In genomic region chr5:122703574-122703973, GRCm38 (mm10) we compare ENCODE assay signal across 20 mouse cellular contexts. TPM values are rescaled to one million over a fixed set of nuclear protein-coding genes. Genes with fewer than 3 reads are reported as not detected.
DNase-seq lines count a peak whose midpoint lies in the region; ATAC-seq and TF ChIP-seq lines count a peak whose summit lies in the region.
"Had no signal": no experiment of that assay in that cellular context is flagged by ENCODE, and none has a peak within 500 bp of the region (broad histone marks: within the 10 kb centered on the region; RNA-seq: fewer than 3 reads in every experiment).

No protein-coding gene starts in this region.

- H3K4me1 ChIP-seq in liver, postnatal 0 days (ENCODE audit: insufficient read depth), result peaks cover 32% of the 10 kb centered on the region
- peaks cover 76% of the 10 kb centered on the region for H3K4me1 ChIP-seq in liver, embryonic 12.5 days
- H3K4me1 ChIP-seq in bone marrow macrophage, adult 2 months (ENCODE audit: control insufficient read depth, insufficient read depth, low read length), result peaks cover 58% of the 10 kb centered on the region
- peaks cover 6% of the 10 kb centered on the region for H3K4me1 ChIP-seq in forebrain, embryonic 12.5 days

- ATAC-seq in liver, postnatal 0 days, result no peak
- no peak for ATAC-seq in liver, embryonic 12.5 days
- no peak for ATAC-seq in forebrain, embryonic 12.5 days (ENCODE audit: low FRiP score)
- ATAC-seq: activated CD4-positive, CD25-positive, alpha-beta regulatory T cell, adult 4 months; forebrain, embryonic 14.5 days; forebrain, embryonic 16.5 days; Patski had no signal

- no peaks in the 10 kb centered on the region for H3K36me3 ChIP-seq in liver, postnatal 0 days (replicated peaks; ENCODE audit: insufficient read depth, low read length)
- H3K36me3 ChIP-seq in liver, embryonic 12.5 days, result no peaks in the 10 kb centered on the region
- no peaks in the 10 kb centered on the region for H3K36me3 ChIP-seq in forebrain, embryonic 12.5 days (replicated peaks)
- H3K36me3 ChIP-seq: embryonic facial prominence, embryonic 10.5 days; embryonic facial prominence, embryonic 12.5 days had no signal

- TF ChIP-seq POLR2A in bone marrow macrophage, adult 2 months (IDR thresholded peaks at IDR 0.05; ENCODE audit: borderline replicate concordance, low read depth, low read length), result no peak

- no peak overlapping the region for H3K9ac ChIP-seq in liver, postnatal 0 days (replicated peaks)
- no peak overlapping the region for H3K9ac ChIP-seq in liver, embryonic 12.5 days
- H3K9ac ChIP-seq in forebrain, embryonic 12.5 days, result no peak overlapping the region
- H3K9ac ChIP-seq: embryonic facial prominence, embryonic 12.5 days had no signal

- no peak overlapping the region for H3K4me3 ChIP-seq in liver, postnatal 0 days (ENCODE audit: low read depth, low read length)
- H3K4me3 ChIP-seq in liver, embryonic 12.5 days, result no peak overlapping the region
- H3K4me3 ChIP-seq in bone marrow macrophage, adult 2 months (ENCODE audit: insufficient read depth, low read length), result no peak overlapping the region
- H3K4me3 ChIP-seq in forebrain, embryonic 12.5 days (replicated peaks), result no peak overlapping the region
- H3K4me3 ChIP-seq: embryonic facial prominence, embryonic 10.5 days; embryonic facial prominence, embryonic 12.5 days had no signal

- TF ChIP-seq EP300 in liver, postnatal 0 days (IDR thresholded peaks at IDR 0.05; ENCODE audit: low read depth), result peak; percentile 25; the same call in 1 of the 2 replicates

- H3K27me3 ChIP-seq in liver, postnatal 0 days (ENCODE audit: insufficient read depth, low read length), result no peaks in the 10 kb centered on the region
- H3K27me3 ChIP-seq in liver, embryonic 12.5 days (replicated peaks), result no peaks in the 10 kb centered on the region
- peaks cover 7% of the 10 kb centered on the region; the same call in 1 of the 2 replicates for H3K27me3 ChIP-seq in forebrain, embryonic 12.5 days
- H3K27me3 ChIP-seq: embryonic facial prominence, embryonic 12.5 days; Patski had no signal

- DNase-seq in liver, postnatal 0 days, result no peak
- no peak for DNase-seq in embryo, embryonic 11 days
- DNase-seq: adrenal gland, adult 8-10 months; adrenal gland, postnatal 14 days; adrenal gland, postnatal 36 days; cerebellum, adult 11 months; cerebellum, adult 18-20 months; cerebellum, adult 8-10 months; cerebellum, adult 9-11 months; cerebellum, postnatal 14 days; cerebellum, postnatal 36 days had no signal

- 72% methylated on average over 2 of the region's 2 CpGs for WGBS in liver, postnatal 0 days (ENCODE audit: insufficient replicate concordance)
- 59% methylated on average over 2 of the region's 2 CpGs for WGBS in liver, embryonic 12.5 days (ENCODE audit: insufficient replicate concordance)
- 88% methylated on average over 2 of the region's 2 CpGs for whole genome bisulfite sequencing in forebrain, embryonic 12.5 days

- no peak overlapping the region for H3K4me2 ChIP-seq in liver, postnatal 0 days (ENCODE audit: low read depth, low read length)
- no peak overlapping the region for H3K4me2 ChIP-seq in liver, embryonic 12.5 days
- no peak overlapping the region for H3K4me2 ChIP-seq in forebrain, embryonic 12.5 days
- H3K4me2 ChIP-seq: embryonic facial prominence, embryonic 12.5 days had no signal

- no peaks in the 10 kb centered on the region for H3K9me3 ChIP-seq in liver, postnatal 0 days (ENCODE audit: low read length)
- H3K9me3 ChIP-seq in liver, embryonic 12.5 days (replicated peaks), result no peaks in the 10 kb centered on the region
- H3K9me3 ChIP-seq in forebrain, embryonic 12.5 days, result no peaks in the 10 kb centered on the region
- H3K9me3 ChIP-seq: embryonic facial prominence, embryonic 10.5 days; embryonic facial prominence, embryonic 12.5 days had no signal

- no peak for TF ChIP-seq CTCF in liver, postnatal 0 days (IDR thresholded peaks at IDR 0.05; ENCODE audit: low read depth)
- TF ChIP-seq CTCF in bone marrow macrophage, adult 2 months (IDR thresholded peaks at IDR 0.05; ENCODE audit: low read depth, low read length), result no peak

- no peak overlapping the region for H3K27ac ChIP-seq in liver, postnatal 0 days (ENCODE audit: low read depth)
- H3K27ac ChIP-seq in liver, embryonic 12.5 days, result no peak overlapping the region
- H3K27ac ChIP-seq in bone marrow macrophage, adult 2 months (ENCODE audit: insufficient read depth, low read depth, low read length), result peak overlapping the region; percentile 97
- H3K27ac ChIP-seq in forebrain, embryonic 12.5 days, result no peak overlapping the region
- H3K27ac ChIP-seq: embryonic facial prominence, embryonic 10.5 days; embryonic facial prominence, embryonic 12.5 days had no signal

RNA-seq across cellular contexts. Expression of gene P2rx4, which starts 3.8 kb away (rescaled TPM):
- 36.0 and 36.2 TPM in 2 replicates for polyA plus RNA-seq in liver, postnatal 0 days (2015; fragmentation: Nextera tagmentation; extraction: Ambion mirVana)
- 25.6 and 27.1 TPM in 2 replicates for polyA plus RNA-seq in liver, embryonic 12.5 days (2016; fragmentation: Nextera tagmentation; extraction: Ambion mirVana)
- polyA plus RNA-seq in bone marrow macrophage, adult 2 months (2012; ENCODE audit: insufficient read depth, insufficient read length, missing spikeins), result 497 and 499 TPM in 2 replicates
- polyA plus RNA-seq in forebrain, embryonic 12.5 days (2016; fragmentation: Nextera tagmentation; extraction: Ambion mirVana), result 5.6 and 6.6 TPM in 2 replicates

RNA-seq across cellular contexts. Expression of gene P2rx7, which starts 59.9 kb away (rescaled TPM):
- 1.7 and 2.1 TPM in 2 replicates for polyA plus RNA-seq in liver, postnatal 0 days (2015; fragmentation: Nextera tagmentation; extraction: Ambion mirVana)
- polyA plus RNA-seq in liver, embryonic 12.5 days (2016; fragmentation: Nextera tagmentation; extraction: Ambion mirVana), result 1.1 and 1.2 TPM in 2 replicates
- 78.0 and 80.3 TPM in 2 replicates for polyA plus RNA-seq in bone marrow macrophage, adult 2 months (2012; ENCODE audit: insufficient read depth, insufficient read length, missing spikeins)
- 0.77 and 0.90 TPM in 2 replicates for polyA plus RNA-seq in forebrain, embryonic 12.5 days (2016; fragmentation: Nextera tagmentation; extraction: Ambion mirVana)

Comparison
In these comparisons a context has a peak if more than half of its experiments do, and no peak if none do; other contexts are left out.
1. RNA of gene P2rx4, which starts 3.8 kb away (polyA plus RNA-seq): 497 to 499 TPM in bone marrow macrophage, adult 2 months; 36.0 to 36.2 TPM in liver, postnatal 0 days, 25.6 to 27.1 TPM in liver, embryonic 12.5 days and 5.6 to 6.6 TPM in forebrain, embryonic 12.5 days; every median in the first group is over 10 times any median in the second.
2. RNA of gene P2rx7, which starts 59.9 kb away (polyA plus RNA-seq): 78.0 to 80.3 TPM in bone marrow macrophage, adult 2 months; 1.7 to 2.1 TPM in liver, postnatal 0 days, 1.1 to 1.2 TPM in liver, embryonic 12.5 days and 0.77 to 0.90 TPM in forebrain, embryonic 12.5 days; every median in the first group is over 10 times any median in the second.